Mouse (Mus musculus) liver, embryonic 14.5 days (tissue): Measurements from ENCODE around the gene Napsa. TPM values are rescaled to one million over a fixed set of nuclear protein-coding genes. Genes with fewer than 3 reads are reported as not detected.

Experiments used
- ATAC-seq: fragments of 200-750 bp; cut with Nextera tagmentation; 2 replicates; pipeline ENCODE4 v1.8.0; 2017; ENCODE audit warnings: moderate number of reproducible peaks, mild to moderate bottlenecking, moderate library complexity; ENCODE audit not compliant: insufficient read depth
- DNase-seq, 3 experiments: peaks; one replicate each; pipeline ENCODE4 v3.0.0-alpha.2; 2012 to 2013; ENCODE audit warnings: low read depth in 3 of 3, low spot score in 3 of 3
- H3K27ac ChIP-seq: fragments of 300-500 bp; sonication (generic); 2 replicates; pipeline ENCODE4 v1.5.1; 2014; ENCODE audit warnings: moderate library complexity, mild to moderate bottlenecking, control low read depth, inconsistent platforms
- H3K27me3 ChIP-seq: fragments of 300-500 bp; sonication (generic); 2 replicates; pipeline ENCODE4 v1.6.1; 2014; ENCODE audit warnings: mild to moderate bottlenecking, low read length, moderate library complexity; ENCODE audit not compliant: control insufficient read depth, insufficient read depth
- H3K36me3 ChIP-seq: fragments of 300-500 bp; sonication (generic); replicated peaks from 2 replicates; pipeline ENCODE4 v1.6.1; 2014; ENCODE audit warnings: low read depth; ENCODE audit not compliant: control insufficient read depth, insufficient read depth
- H3K4me1 ChIP-seq, 2 experiments: fragments of 200-500 bp in 1 of 2; fragments of 300-500 bp in 1 of 2; sonication (generic) in 1 of 2; replicated peaks; 2 replicates each; pipeline ENCODE4 v1.6.1; 2012 to 2014; ENCODE audit warnings: antibody characterized with exemption in 1 of 2, inconsistent platforms in 1 of 2, low read length in 1 of 2; ENCODE audit not compliant: control insufficient read depth in 2 of 2, insufficient read depth in 2 of 2
- H3K4me2 ChIP-seq: fragments of 300-500 bp; sonication (generic); 2 replicates; pipeline ENCODE4 v1.6.1; 2014; ENCODE audit warnings: low read depth, mild to moderate bottlenecking, control low read depth, moderate library complexity
- H3K4me3 ChIP-seq, 2 experiments: fragments of 200-500 bp in 1 of 2; fragments of 300-500 bp in 1 of 2; sonication (generic) in 1 of 2; 2 replicates each; pipeline ENCODE4 v1.5.1; 2012 to 2014; ENCODE audit warnings: low read depth in 2 of 2, low read length in 2 of 2, mild to moderate bottlenecking in 2 of 2, control low read depth in 1 of 2, inconsistent platforms in 1 of 2, moderate library complexity in 1 of 2; ENCODE audit not compliant: insufficient read depth in 1 of 2
- H3K9ac ChIP-seq: fragments of 300-500 bp; sonication (generic); replicated peaks from 2 replicates; pipeline ENCODE4 v1.6.1; 2014; ENCODE audit warnings: mild to moderate bottlenecking, control low read depth, moderate library complexity
- H3K9me3 ChIP-seq: fragments of 300-500 bp; sonication (generic); 2 replicates; pipeline ENCODE4 v1.6.1; 2016; ENCODE audit warnings: low read length, mixed read lengths; ENCODE audit not compliant: control insufficient read depth
- CTCF ChIP-seq: IDR thresholded peaks from 2 replicates; pipeline ENCODE4 v1.5.1; 2016; ENCODE audit warnings: antibody characterized with exemption, low read depth, control low read depth
- EP300 ChIP-seq: IDR thresholded peaks from 2 replicates; pipeline ENCODE4 v1.6.1; 2016; ENCODE audit warnings: antibody characterized with exemption, low read depth
- WGBS: fragments of 180-500 bp; shearing (Covaris S2); extraction: QIAGEN DNeasy Blood & Tissue Kit; methylation state at CpG from one replicate; pipeline ENCODE4 v1.1.7; 2014; ENCODE audit not compliant: insufficient replicate concordance; 5-methylcytosine and 5-hydroxymethylcytosine counted together
- polyA plus RNA-seq, 2 experiments: library from polyadenylated mRNA; depleted of rRNA in 1 of 2; stranded (reverse) in 1 of 2; unstranded in 1 of 2; fragments of >200 nt; fragmentation: Nextera tagmentation in 1 of 2; extraction: Ambion mirVana in 1 of 2; gene quantifications; 2 replicates each; pipeline versions ENCODE4 v1.2.1 to v1.2.3; 2012 to 2014

Gene Napsa
- polyA plus RNA-seq, 2 experiments: 5.8 to 8.6 TPM

- Histone ChIP-seq H3K27ac (no peak overlapping the region), H3K9ac (no peak overlapping the region), H3K4me1 (peaks cover 14 to 21% of the 10 kb centered on the region in 2 experiments), H3K27me3 (no peaks in the 10 kb centered on the region), H3K4me3 (no peak overlapping the region), H3K4me2 (no peak overlapping the region), H3K9me3 (no peaks in the 10 kb centered on the region), H3K36me3 (peaks cover 22% of the 10 kb centered on the region)
- TF ChIP-seq EP300 (no peak), CTCF (no peak)
- DNase-seq (no peak), ATAC-seq (no peak)
- WGBS: 89% methylated on average over 22 of the region's 22 CpGs
These were observed 20.4 kb upstream of the Napsa start for GRCm38 (mm10) chr7:44551731-44552130.

- H3K27me3 ChIP-seq: no peaks in the 10 kb centered on the region
- H3K36me3 ChIP-seq: peaks cover 22% of the 10 kb centered on the region
- H3K4me1 ChIP-seq: peaks cover 11 to 17% of the 10 kb centered on the region in 2 experiments
- peak overlapping the region; percentile 73 to 80; a peak in 3 of 4 replicates for H3K4me3 ChIP-seq
- no peak for TF ChIP-seq CTCF
- TF ChIP-seq EP300: no peak
- WGBS: 86% methylated on average over 31 of the region's 31 CpGs
- H3K9ac ChIP-seq: no peak overlapping the region
- DNase-seq (no peak), ATAC-seq (no peak)
- H3K27ac ChIP-seq: no peak overlapping the region
- no peaks in the 10 kb centered on the region for H3K9me3 ChIP-seq
- H3K4me2 ChIP-seq: peak overlapping the region; percentile 68
These were observed 19.9 kb upstream of the Napsa start for GRCm38 (mm10) chr7:44552141-44552908.

GRCm38 (mm10) chr7:44553196-44553764 is 18.9 kb upstream of the Napsa start:
- WGBS: 1% methylated on average over 32 of the region's 32 CpGs
- H3K4me2 ChIP-seq: peak overlapping the region; percentile 68
- H3K9ac ChIP-seq: peak overlapping the region; percentile 73
- peak; percentile 75 to 79 (median 78) for DNase-seq
- H3K4me3 ChIP-seq: peak overlapping the region; percentile 73 to 80
- peak overlapping the region; percentile 85 for H3K27ac ChIP-seq
- peak; percentile 63 for ATAC-seq
- peaks cover 7 to 11% of the 10 kb centered on the region in 2 experiments for H3K4me1 ChIP-seq
- H3K9me3 ChIP-seq: no peaks in the 10 kb centered on the region
- H3K36me3 ChIP-seq: peaks cover 22% of the 10 kb centered on the region
- no peaks in the 10 kb centered on the region for H3K27me3 ChIP-seq
- TF ChIP-seq EP300: no peak

- no peaks in the 10 kb centered on the region for H3K9me3 ChIP-seq
- peaks cover 22% of the 10 kb centered on the region for H3K36me3 ChIP-seq
- peak within 1 kb of the TSS; percentile 85 for H3K27ac ChIP-seq
- peak within 1 kb of the TSS; percentile 73 to 80 for H3K4me3 ChIP-seq
- peak; percentile 92 for DNase-seq
- peak within 1 kb of the TSS; percentile 73 for H3K9ac ChIP-seq
- H3K4me2 ChIP-seq: peak within 1 kb of the TSS; percentile 68
- H3K27me3 ChIP-seq: no peaks in the 10 kb centered on the region
- peaks cover 7 to 11% of the 10 kb centered on the region in 2 experiments for H3K4me1 ChIP-seq
- peak; percentile 84 for ATAC-seq
- TF ChIP-seq CTCF (no peak; the same call in 1 of the 2 replicates), EP300 (no peak)
- WGBS: under 1% methylated on average over 22 of the region's 22 CpGs
These were observed 18.4 kb upstream of the Napsa start, which contains the start of gene Nr1h2 for GRCm38 (mm10) chr7:44553826-44554225. Nr1h2 (minus strand) TSS chr7:44553951.

- no peak overlapping the region for H3K27ac ChIP-seq
- ATAC-seq (no peak), DNase-seq (no peak)
- peaks cover 7 to 9% of the 10 kb centered on the region in 2 experiments for H3K4me1 ChIP-seq
- TF ChIP-seq EP300 (no peak), CTCF (no peak)
- no peaks in the 10 kb centered on the region for H3K9me3 ChIP-seq
- no peak overlapping the region for H3K4me3 ChIP-seq
- 40% methylated on average over 2 of the region's 2 CpGs for WGBS
- no peaks in the 10 kb centered on the region for H3K27me3 ChIP-seq
- H3K4me2 ChIP-seq: no peak overlapping the region
- no peak overlapping the region for H3K9ac ChIP-seq
- H3K36me3 ChIP-seq: no peaks in the 10 kb centered on the region
These were observed 14.6 kb upstream of the Napsa start for GRCm38 (mm10) chr7:44557629-44558028.
